Mouse (Mus musculus) heart, adult 8-10 months (tissue): ENCODE results near the gene Golph3. TPM values are rescaled to one million over a fixed set of nuclear protein-coding genes. Genes with fewer than 3 reads are reported as not detected.
A peak's percentile ranks its signal among the peaks of the same experiment; 100 is the strongest.

Experiments
- DNase-seq: peaks from one replicate; pipeline ENCODE4 v3.0.0; 2022; ENCODE audit warnings: low spot score
- total RNA-seq, 4 experiments: library from RNA; stranded (reverse); gene quantifications; 2 replicates each; pipeline ENCODE4 v1.2.4; 2022

Golph3 gene
- 10 to 100 TPM; 64.8 to 73.0 (median 72.5) TPM for total RNA-seq

- DNase-seq: peak; percentile 89
Observed at GRCm38 (mm10) chr15:12321091-12321787, at the start of gene Golph3. Golph3 (plus strand) TSS chr15:12321450.

- DNase-seq: no peak
Observed at GRCm38 (mm10) chr15:12273325-12274052, 47.8 kb upstream of the Golph3 start.

- DNase-seq: no peak
Observed at GRCm38 (mm10) chr15:12274053-12274769, 47.0 kb upstream of the Golph3 start.

DNA sequence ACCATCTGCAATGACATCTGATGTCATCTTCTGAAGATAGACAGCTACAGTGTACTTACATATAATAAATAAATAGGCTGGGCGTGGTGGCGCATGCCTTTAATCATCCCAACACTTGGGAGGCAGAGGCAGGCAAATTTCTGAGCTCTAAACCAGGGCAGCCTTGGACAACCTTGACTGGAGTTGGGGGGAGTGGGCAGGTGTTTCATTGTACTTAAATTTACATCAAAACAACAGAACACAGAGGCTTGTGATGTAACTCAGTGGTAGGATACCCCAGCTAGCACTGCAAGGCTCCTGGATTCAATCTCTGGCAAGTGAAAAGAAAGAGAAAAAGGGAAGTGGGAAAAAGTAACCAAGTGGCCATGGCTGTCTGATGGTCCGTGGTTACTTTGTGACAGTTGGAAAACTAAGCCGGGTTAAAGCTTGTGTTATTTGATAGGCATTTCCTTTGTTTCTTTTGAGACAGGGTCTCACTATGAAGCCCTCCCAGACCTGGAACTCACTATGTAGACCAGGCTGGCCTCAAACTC is 46.1 kb upstream of the Golph3 start:
- DNase-seq: no peak

DNA sequence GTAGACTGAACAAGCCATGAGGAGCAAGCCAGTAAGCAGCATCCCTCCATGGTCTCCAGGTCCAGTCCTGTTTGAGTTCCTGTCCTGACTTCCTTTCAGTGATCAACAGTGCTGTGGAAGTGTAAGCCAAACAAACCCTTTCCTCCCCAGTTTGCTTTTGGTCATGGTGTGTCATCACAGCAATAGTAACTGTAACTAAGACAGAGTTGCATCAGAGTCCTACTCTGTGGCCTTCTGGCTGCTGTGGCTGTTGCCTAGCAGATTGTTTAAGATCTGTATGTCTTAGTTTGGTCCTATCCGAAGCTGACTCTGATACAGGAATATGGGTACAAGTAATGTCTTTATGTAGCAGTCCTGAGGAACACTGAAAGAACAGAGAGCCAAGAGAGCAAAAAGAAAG is 41.4 kb upstream of the Golph3 start:
- no peak for DNase-seq

GRCm38 (mm10) chr15:12284794-12285534 is 36.3 kb upstream of the Golph3 start:
- no peak for DNase-seq

GRCm38 (mm10) chr15:12285535-12285809 is 35.8 kb upstream of the Golph3 start:
- DNase-seq: no peak

DNA sequence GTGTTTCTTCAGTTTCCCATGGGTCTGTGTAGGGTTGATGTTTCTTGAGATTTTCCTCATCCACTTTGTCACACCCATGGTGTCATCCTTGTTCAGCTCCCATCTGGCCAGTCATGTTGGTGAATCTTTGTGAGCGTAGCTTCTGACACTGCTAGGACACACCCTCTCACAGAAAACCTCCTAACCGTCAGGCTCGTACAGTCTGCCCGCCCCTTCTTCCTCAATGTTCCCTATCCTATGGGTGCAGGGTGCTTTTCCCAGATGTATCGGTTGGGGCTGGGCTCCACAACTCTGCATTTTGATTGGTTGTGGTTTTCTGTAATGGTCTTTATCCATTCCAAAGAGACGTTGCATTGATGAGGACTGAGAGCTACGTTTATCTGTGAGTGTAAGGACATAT is 30.9 kb upstream of the Golph3 start:
- DNase-seq: no peak

- DNase-seq: no peak
Observed at GRCm38 (mm10) chr15:12291757-12292156, 29.5 kb upstream of the Golph3 start.

DNA sequence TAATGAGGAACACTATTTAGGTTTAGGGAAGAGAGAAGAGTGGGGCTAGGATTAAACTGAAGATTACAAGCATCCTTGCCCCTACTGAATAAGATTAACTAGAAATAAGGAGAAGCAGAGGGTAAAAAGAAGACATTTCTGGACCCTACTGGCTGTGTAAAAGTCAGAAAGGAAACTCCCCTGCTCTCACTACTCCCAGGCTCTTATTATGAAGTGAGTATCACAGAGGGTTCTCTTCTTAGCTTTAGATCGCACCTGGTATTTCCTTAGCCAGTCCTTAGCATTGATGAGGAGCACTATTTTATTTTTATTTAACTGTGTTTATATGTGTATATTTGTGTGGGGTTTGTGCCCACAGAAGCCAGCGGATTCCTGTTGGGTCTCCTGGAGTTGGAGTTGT is 25.0 kb upstream of the Golph3 start:
- DNase-seq: no peak

DNA sequence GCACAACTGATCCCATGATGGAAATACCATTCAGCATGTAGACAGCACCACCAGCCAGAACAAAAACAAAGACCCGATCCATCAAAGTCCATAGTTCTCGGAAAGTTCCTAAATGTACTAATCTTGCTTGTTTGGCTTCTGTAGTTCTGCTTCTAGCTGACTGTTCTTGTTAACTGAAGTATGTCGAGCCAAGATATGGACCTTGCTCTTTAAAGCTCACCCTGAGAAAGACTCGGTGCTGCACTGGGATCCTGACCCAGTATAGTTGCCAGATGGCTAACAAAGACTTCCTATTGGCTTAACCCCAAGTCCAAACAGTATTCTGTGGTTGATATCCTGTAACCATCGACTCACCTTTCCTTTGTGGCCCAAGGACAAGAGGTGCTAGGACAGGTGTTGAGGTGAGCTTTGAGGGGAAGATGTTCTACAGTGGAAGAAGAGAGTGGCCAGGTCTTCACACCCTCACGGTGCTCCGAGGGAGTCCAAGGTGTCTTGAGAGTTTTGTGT is 23.0 kb upstream of the Golph3 start:
- DNase-seq: no peak

DNA sequence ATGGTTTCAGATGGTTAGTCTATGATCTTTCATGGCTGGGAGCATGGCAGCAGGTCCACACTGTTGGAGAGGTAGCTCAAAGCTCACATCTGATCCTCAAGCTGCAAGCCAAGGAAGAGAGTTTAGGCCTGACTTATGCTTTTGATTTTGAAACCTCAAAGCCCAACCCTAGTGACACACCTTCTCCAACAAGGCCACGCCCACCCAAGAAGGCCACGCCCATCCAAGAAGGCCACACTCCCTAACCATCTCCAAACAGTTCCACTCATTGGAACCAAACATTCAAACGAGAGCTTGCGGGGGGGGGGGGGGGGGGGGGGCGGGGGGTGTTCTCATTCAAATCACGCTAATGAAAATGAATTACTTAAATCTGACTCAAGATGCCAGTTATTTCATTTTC is 19.5 kb upstream of the Golph3 start:
- DNase-seq: no peak

- no peak for DNase-seq
Observed at GRCm38 (mm10) chr15:12306188-12307071, 14.8 kb upstream of the Golph3 start.

- DNase-seq: no peak
Observed at GRCm38 (mm10) chr15:12307114-12307513, 14.1 kb upstream of the Golph3 start.

GRCm38 (mm10) chr15:12308539-12308938 is 12.7 kb upstream of the Golph3 start:
- DNase-seq: no peak

DNA sequence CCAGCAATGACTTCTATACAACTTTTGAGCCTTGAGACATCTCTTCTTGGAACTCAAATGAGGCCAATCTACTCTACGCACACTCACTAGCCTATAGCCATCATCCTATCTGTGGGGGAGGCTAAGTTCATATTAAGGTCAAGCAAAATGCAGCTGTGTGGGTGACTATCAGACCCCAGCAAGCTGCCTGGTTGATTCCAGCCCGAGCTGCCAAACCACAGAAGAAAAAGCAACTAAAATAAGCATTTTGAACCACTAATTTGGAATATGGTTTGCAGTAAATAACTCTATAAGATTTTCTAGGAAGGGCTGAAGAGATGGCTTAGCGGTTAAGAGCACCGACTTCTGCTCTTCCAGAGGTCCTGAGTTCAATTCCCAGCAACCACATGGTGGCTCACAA is 10.6 kb upstream of the Golph3 start:
- DNase-seq: no peak

DNA sequence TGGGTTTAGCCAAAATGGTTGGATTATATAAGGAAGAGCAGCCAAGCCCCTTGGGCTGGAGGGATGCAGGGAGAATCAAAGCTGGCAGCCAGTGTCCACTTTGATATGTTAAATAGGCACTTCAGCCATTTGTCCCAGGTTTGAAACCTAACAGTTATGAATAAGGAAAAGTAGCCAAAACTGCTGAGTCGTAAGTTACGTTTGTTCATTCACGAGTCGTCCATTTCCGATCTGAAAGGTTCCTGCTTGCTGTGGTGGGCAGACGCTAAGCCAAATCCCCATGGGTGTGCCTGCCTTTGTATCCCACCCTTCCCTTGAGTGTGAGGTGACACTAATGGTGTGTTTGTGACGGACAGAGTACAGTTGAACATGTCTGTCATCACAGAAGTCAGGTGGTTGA is 9.8 kb upstream of the Golph3 start:
- DNase-seq: no peak

DNA sequence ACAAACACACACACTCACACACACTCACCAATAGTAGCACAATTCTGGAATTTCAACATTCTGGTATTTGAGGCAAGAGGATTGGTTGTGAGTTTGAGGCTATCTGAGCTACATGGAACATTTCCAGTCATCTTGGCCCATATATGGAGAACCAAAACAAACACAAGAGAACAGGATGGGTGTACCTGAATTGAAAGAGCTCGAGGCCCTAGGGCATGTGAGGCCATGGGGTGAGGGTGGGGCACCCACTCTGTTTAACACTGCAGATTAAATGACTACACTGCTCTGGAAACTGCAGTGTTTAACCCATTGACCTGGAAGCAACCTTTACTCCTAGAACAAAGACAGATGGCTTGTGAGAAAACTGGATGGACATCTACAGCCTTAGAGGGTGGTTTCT is 8.0 kb upstream of the Golph3 start:
- DNase-seq: no peak

GRCm38 (mm10) chr15:12314584-12314983 is 6.7 kb upstream of the Golph3 start:
- DNase-seq: no peak

DNA sequence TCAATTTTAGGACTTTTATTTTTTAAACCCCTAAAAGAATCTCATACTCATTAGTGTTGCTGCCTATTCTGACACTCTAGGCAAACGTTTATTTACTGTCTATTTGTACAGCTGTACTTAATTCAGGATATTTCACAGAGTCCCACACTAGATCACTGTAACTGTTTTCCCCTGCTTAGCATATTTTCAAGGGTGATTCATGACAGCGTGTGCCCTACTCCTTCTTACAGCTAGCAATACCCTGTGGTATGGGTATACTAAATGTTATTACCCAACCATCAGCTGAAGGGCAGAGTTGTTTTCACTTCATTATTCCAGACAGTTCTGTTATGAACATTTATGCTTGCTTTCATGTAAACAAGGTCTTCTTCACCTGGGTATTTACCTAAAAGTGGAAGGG is 5.3 kb upstream of the Golph3 start:
- no peak for DNase-seq

GRCm38 (mm10) chr15:12317290-12317689 is 4.0 kb upstream of the Golph3 start:
- no peak for DNase-seq
